Mouse (Mus musculus) gastrocnemius, postnatal 4 days (tissue): ENCODE results near the gene Pik3ca. TPM values are rescaled to one million over a fixed set of nuclear protein-coding genes. Genes with fewer than 3 reads are reported as not detected.
"Not testable (repeated sequence)": the region's sequence is repeated elsewhere in the genome, so short reads cannot be mapped to it uniquely, and the experiment has no call there.

Experiments used
- DNase-seq, 2 experiments: peaks; one replicate each; pipeline ENCODE4 v3.0.0; 2021 to 2022; ENCODE audit warnings: low spot score in 2 of 2, mixed read lengths in 2 of 2
- total RNA-seq, 2 experiments: library from RNA; stranded (reverse); gene quantifications; 2 replicates each; pipeline ENCODE4 v1.2.3; 2021

Gene Pik3ca
- total RNA-seq, 2 experiments from 2014 or later, result 58.8 to 62.8 TPM

DNA sequence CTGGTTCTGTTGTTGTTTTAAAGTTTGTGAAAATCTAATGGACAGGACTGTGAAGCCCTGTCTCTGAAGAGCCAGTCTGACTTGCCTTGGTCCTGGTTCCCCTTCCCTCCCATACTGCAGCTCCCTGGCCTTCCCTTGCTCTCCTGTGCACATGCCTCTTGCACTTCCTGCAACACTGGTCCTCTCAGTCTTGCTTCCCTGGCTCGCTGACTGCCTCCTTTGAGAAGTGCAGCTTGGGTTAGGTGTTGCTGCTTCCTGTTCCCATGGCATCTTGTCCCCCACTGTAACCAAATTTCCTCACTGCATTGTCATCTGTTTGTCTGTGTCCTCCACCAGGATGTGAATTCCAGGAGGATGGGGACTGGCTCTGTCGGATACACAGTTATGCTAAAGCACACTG is 2.5 kb downstream of the Pik3ca start:
- no peak for DNase-seq

DNA sequence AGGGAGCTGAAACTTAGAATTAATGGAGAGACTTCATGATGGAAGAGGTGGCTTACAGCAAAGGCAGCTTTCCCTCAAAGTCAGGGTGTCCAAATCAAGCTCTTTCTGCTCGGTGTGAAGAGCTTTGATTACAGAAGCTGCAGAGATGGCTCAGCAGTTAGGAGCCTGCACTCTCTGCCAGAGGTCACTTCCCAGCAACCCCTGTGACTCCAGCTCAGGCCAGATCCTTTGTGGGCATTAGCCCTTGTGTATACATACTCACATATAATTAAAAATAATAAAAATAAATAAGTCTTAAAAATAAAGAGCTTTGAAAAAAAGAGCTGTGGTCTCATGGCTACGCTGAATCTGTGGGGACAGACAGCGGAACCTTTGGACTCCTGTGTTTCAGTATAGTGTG is 4.1 kb downstream of the Pik3ca start:
- DNase-seq, result no peak

DNA sequence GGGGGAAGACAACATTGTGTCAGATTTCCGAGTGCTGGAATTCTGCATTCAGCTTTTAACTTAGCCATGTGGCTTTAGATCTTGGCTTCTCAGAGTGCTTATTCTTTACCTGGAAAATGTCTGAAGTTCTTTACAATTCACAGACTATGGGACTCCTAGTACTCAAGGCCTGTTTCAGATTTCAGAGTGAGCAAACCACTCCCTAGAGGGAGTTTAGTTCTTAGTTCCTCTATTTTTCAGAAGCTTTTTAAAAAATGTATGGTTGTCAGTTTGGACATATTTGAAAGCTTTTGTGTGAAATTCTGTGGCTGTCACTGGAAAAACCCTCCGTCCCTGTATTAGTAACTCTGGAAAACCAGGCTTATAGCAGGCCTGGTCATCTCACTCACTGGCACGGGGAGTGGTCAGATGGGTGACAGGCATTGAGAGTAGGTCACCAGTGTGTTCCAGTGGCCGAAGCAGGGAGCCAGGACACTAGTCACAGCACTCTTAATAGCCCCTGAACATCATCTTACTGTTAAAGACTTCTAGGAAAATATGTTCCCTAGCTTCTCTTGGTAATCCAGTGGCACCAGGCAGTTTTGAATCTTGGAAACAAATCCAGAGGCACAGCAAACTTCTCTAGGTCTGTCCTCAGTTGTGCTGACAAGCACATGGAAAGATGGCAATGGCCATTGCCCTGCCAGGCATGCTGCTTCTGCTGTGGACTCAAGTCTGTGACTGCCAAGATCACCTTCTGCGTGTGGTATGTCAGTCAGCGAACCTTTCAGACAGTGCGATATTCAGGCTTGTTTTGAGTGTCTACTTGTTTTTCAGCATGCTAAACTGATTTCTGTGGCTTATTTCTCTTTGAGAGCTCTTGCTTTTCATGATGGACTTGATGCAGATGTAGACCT is 5.8 kb downstream of the Pik3ca start:
- no peak for DNase-seq

DNA sequence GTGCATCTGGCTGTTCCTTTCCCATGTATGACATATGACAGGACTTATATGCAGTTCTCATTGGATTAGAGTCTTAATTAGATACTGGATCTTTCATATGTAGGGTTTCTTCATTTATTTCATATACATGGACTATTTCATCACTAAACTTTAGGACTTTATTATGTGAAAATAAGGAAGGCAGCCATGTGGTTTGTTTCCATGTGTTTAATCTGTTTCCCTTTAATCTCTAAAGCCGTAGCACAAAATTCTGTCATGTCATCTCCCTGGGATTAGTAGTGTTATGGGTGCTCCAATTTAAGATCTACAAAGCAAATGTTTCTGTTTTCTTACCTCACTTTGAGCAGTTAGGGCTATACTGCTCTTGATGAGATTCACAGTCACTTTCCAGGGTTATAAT is 8.2 kb downstream of the Pik3ca start:
- DNase-seq, result no peak

DNA sequence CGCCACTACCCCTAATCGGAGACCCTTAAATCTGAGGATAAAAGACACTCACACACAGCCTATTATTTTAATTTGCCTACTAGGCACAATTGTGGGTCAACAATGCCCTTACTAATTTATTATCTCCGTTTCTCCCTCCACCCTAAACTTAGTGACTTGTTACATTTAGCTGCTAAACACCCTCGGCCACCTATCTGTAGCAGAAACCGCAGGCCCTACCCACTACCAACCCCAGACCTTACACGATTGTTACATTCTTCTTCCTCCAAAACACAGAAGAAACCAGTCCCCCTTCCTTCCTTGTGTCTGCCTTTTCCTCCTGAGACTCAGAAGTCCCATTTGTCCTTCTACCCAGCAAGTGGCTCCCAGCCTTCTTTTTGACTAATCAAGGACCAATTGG is 9.3 kb downstream of the Pik3ca start:
- no peak for DNase-seq

DNA sequence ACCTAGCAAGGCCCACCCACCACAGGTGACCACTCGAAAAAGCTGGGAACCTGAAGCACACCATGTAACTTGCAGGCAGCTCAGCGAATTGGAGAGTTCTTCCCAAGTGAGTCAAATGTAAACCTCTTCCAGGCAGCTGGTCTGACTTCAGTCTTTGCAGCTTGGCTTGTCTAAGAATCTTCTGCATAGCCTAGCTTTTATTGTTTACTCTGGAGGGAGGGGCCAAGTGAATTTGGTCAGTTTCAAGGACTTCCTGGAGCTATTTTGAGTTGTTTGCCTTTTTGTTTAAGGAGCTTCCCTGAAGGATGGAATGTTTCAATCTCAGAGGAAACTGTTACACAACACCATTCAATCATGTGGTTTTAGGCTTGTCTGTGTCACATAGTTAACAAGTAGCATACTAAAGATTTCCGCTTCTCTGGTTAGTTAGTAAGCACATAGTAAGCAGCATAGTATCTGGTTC is 11.4 kb downstream of the Pik3ca start:
- no peak for DNase-seq

DNA sequence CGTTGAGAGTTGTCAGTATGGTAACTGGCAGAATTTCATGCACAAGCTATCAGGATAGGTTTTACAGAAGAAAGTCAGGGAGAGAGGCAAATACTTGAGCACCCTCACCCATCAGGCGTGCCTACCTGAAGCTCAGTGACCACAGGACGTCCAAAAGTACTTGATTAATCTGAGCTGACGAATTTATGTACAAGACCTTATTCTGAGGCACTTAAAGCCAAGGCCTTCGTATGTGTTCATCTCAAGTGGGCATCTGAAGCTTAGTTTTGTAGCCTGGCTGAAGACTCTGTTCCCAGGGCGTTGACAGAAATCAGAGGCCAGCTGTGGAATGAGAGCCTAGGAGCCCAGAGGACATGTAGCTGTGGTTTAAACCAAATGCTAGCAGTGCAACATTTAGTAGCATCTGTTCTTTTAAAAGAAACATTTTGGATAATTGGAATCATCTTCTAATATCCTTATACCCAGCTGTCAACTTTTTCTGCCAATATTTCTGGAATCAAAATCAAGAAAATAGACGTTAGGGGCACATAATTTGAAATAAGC is 15.1 kb downstream of the Pik3ca start:
- DNase-seq, result no peak

DNA sequence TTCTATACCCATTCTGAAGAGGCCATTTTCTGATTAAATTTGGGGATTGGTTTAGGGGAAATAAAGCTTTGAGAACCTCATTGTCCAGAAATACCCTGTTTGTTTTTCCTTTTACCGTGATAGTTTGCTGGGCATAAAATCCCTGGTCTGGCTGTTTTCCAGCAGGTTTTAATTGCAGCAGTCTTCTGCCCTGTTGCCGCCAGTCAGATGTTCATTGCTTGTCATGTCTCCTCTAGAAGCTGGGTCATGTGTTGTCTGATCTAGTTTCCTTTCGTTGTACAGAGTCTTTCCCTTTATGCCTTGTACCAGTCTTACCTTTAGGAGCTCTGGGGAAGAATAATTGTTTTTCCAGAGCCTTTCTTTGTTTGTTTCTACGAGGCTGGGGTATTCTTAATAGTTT is 16.9 kb downstream of the Pik3ca start:
- no peak for DNase-seq

DNA sequence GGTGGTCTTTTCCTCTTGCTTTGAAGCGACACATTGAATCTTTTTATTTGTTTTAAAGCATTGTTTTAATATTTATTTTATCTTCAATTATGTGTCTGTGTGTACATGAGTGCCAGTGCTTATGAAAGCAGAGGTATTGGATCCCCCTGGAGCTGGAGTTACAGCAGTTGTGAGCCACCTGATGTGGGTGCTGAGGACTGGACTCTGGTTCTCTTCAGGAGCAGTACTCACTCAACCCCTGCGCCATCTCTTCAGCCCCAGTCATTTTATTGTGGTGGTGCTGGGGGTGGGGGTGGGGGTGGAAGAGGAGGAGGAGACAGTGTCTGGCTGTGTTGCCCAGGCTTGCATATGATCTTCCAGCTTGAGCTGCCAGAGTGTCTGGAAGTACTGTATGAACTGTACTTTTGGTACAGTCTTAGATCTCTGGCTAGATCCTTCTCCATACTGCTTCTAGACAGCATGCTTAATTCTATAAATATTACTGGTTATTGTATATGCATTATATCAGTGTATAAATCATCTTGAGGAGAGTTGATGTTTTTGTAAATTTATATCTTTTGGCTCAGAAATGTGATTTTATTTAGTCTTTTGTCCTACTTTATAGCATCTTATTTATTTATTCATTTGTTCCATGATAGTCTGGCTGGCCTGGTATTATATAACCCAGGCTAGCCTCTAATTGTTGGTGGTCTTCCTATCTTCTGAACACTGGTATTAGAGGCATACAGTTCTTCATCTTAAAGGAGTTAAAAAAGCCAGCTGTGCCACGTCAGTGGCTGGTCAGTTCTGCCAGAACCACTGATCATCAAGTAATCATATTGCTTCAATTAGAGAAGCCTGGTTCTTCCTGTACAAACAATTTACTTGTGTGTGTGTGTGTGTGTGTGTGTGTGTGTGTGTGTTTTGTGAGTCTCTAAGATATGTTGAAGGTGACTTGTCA is 18.2 kb downstream of the Pik3ca start:
- no peak for DNase-seq

DNA sequence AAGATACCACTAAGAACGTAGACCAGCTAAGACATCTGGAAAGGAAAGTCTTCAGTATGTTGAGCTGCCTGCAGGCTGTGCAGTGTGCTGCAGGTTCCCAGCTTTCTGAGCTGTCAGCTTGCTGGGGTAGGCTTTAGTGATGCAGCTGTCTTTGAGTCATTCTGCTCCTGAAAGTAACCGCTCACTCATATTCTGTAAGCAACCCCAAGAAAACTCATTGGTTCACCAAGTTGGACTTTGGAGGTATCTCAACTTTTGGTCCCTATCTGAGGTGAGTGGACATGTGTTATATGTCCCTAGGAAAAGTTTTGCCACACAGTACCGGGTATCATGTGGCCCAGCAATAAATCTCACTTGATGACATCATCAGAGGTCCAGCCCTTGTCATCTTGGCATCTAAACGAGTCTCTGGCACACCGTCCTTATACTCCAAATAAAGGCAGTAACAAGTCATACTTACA is 20.3 kb downstream of the Pik3ca start:
- DNase-seq, result no peak

DNA sequence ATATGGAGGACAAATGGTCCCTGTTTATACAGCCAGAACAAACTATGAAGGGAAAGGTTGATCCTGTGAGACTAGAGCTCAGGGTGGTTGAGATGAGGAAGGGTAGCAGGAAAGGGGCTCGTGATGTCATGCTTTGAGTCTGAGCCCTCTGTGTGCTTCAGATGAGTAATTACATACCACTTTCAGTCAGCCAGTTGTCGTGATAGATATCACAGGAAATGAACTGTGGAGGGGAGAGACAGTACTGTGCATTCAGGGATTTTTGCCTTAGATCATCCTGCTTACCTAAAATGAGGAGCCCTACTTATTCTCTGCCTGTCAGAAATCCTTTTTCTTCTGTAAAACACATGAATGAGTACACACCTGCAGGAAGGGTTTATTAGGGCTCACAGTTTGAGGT is 22.4 kb downstream of the Pik3ca start:
- DNase-seq, result no peak

DNA sequence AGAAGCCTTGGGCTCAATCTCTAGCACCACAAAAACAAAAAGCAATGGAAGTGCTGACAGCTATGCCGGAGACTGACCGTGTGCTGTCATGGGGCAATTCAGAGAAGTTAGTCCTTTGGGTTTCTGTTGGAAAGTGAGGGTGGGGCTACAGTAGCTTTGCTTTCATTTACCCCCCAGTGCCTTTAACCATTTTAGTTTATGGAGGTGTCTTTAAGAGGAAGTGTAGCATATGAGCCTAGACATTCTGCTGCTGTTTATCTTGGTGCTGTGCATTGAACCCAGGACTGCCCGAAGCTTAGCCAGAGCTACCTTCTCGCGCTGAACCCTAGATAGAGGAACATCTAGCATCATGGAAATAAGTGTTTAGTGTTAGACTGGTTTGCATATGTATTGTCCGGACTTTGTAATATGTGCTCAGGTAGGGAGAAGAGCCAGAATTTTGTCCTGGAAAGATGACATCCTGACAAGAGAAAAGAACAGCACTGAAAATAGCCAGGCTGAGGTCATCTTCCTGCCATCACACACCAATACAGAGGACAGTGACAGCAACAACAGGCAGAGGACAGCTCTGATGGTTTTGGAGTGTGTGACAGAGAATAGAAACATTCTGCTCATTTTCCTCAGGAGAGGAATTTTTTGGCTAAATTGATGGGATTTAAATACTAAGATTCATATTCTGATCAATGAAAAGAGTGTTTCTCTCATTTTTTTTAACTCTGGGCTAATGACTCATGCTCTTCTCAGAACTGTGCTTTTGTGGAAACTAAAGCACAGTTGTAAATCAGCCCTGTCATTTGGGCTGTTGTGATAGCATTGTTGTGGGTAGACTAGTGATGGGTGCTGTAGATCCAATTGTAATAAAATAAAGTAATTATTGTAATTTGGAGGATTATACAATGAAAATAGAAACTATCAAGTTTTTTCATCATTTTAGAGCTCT is 23.9 kb downstream of the Pik3ca start:
- DNase-seq, result no peak

DNA sequence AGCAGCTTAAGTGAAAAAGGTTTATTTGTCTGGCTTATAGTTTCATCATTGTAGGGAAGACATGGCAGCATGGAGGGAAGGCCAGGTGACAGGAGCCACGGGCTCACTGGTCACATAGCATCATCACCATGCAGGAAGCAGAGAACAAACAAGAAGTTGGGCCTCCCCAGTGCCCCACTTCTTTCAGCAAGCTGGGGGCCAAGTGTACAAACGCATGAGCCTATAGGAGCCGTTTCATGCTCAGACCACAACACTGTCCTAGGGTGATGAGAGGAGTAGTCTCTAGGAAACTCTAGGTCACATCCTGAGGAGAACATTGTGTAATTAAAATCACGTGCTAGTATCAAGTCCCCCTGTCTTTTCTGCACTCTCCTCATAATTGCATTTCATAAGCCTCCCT is 30.2 kb downstream of the Pik3ca start:
- no peak for DNase-seq

DNA sequence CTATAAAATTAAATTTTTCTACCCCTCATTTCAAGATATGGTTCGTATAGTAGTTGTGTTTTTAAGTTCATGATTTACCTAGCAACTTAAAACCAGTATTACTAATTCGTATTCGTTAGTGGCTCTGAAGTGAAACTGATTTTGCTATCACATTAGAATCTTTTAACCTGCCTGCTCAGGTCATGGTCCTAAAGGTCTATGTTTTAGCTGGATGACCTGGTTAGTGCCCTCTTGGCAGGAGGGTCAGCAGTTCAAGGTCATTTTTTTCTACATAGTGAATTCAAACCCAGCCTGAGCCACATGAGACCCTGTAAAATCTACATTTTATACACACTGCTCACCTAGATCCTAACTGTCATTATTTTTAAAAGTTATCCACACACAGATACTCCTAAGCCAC is 30.9 kb downstream of the Pik3ca start:
- no peak for DNase-seq

DNA sequence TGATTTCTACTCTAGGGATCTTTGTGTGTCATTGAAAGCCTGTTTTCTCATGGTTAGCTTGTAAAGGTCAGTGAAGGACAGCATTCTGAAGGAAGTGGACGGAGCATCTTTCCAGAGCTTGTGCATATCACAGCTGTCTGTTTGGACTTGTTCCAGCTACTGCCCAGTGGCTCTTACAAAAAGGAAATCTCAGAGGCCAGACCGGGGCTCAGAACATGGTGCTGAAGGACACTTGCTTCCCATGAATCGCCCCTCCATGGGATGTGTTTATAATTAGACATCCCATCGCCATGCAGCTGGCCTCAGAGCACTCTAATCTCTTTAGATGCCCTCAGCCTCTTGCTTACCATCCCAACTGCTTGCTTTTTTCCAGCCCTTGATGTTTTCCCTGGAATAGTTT is 31.4 kb downstream of the Pik3ca start:
- DNase-seq, result peak in 1 of 2 experiments; percentile 33

DNA sequence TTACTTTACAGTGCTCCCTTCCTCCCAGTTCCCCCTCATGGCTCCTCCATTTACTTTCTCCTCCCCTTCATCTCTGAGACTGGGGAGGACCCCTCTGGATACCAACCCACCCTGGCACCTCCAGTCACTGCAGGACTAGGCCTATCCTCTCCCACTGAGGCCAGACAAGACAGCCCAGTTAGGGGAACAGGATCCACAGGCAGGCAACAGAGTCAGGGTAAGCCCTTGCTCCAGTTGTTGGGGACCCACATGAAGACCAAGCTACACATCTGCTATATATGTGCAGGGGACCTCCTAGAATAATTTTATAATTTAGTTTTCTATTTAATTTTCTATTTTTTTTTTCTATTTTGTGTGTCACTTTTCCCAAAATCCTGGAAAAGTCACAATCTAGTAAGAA is 31.9 kb downstream of the Pik3ca start:
- not testable (repeated sequence) for DNase-seq

DNA sequence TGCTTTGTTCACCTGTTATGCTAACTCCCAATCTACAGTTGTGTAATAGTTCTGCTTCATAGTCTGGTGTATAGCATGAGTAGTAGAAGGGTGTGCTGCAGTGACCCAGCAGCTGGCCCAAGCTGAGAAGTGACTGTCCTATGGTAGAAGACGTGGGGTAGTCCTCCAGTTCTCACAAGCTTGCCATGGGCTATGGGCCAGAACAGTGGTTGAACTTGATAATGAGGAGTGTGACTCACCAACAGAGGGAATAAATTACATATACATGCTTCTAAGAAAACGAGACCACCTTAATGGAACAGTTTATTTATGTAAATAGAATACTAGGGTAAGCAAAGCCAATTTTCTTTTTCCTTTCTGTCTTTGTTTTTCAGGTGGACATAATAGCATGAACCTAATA is 32.9 kb downstream of the Pik3ca start:
- DNase-seq, result no peak

DNA sequence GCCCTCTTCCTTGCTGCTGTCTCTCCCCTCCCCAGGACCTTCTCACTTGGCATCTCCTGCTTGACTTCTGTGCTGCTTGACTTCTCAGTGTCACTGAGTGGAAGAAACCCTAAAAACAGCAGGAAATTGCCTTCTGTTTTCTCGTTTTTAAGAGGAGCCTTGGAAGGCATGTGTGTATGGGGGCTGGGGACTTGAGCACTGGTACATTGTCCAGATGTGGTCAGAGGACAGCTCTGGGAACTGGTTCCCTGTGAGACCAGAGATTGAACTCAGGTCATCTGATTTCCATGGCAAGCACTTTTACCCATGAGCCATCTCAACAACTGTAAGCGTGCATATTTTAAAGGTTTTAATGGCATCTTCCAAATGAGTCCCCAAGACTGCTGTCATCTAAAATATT is 36.5 kb downstream of the Pik3ca start:
- DNase-seq, result no peak

DNA sequence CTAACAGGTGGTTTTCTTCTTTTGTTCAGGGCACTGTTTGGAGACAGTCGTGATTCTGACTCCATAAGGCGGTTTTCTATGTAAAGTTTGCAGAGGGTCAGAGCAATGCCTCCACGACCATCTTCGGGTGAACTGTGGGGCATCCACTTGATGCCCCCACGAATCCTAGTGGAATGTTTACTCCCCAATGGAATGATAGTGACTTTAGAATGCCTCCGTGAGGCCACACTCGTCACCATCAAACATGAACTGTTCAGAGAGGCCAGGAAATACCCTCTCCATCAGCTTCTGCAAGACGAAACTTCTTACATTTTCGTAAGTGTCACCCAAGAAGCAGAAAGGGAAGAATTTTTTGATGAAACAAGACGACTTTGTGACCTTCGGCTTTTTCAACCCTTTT is 38.6 kb downstream of the Pik3ca start:
- no peak for DNase-seq

DNA sequence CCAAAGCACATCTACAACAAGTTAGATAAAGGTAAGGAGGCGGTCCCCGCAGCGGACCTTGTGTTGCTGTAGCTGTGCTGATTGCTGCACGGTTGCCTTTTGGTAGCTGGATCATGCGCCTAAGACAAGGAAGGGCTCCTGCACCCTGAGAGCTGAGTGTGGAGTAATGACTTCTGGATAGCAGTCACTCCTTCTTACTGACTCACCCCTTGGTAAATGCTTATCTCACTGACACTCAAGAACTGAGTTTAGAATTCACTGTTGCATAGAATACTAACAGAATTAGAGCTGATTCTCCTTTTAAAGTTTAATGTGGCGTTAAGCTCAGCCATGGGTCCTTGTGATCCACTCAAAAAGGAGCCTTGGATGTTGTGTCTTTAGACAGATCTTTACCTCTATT is 39.8 kb downstream of the Pik3ca start:
- DNase-seq, result no peak

DNA sequence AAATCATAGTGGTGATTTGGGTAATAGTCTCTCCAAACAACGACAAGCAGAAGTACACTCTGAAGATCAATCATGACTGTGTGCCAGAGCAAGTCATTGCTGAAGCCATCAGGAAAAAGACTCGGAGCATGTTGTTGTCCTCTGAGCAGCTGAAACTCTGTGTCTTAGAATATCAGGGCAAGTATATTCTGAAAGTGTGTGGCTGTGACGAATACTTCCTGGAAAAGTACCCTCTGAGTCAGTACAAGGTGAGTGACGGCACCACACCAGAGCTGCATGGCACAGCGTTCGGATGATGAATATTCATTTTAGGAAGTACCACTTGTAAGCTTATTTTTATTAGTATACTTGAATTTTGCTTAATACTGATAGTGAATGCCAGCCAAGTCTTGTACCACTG is 40.3 kb downstream of the Pik3ca start:
- DNase-seq, result no peak
